Mouse (Mus musculus) spleen, embryonic (tissue): ENCODE results near the gene Bco1.

Source experiments
- CTCF ChIA-PET: fragments of 350-600 bp; sonication (Branson Sonifier 250); formaldehyde crosslinking; loops from one replicate; lab custom pipeline; 2022; lab: Charles Lee

Bco1 gene

GRCm38 (mm10) chr8:117136351-117136750 lies 40.7 kb downstream of the Bco1 start:
- CTCF ChIA-PET = no interaction called here

DNA sequence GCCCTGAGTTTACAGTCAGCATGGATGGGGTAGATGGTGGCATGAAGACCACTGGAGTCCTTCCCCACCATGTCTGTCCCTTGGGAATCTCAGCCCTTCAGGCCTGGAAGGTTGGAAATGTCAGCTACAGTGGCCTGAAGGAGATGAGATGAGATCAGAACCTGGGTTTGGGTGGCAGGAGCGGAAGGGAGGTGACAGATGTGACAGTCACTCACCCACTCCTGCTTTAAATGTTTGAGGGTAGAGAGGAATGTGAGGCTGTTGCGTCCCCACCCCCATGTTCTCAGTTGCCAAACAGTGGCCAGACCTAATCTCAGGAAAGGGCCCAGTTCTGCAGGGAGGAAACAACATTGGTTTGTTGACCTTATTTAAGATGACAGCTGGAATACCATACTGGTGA lies 41.1 kb downstream of the Bco1 start:
- CTCF ChIA-PET = no interaction called here

DNA sequence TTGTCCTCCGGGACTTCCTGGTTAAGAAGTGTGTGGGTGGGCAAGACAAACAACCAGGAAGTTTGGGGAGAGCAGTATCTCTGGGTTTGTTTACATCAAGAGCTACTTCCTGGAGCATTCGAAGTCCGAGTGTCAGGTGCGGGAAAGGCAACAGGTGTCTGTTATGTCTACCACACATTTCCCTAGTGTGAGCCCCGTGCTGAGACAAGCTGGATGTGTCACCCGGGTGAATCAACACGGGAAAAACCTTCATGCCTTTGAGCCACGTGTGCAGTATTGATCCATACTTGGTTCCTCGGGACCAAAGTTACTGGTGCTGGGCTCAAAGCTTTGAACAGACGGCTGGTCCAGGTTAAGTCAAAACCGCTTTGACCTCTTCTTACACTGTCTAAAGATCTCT lies 41.7 kb downstream of the Bco1 start:
- CTCF ChIA-PET = no interaction called here

GRCm38 (mm10) chr8:117148520-117148919 lies 52.9 kb downstream of the Bco1 start:
- CTCF ChIA-PET = no interaction called here

GRCm38 (mm10) chr8:117156149-117156548 lies 60.5 kb downstream of the Bco1 start:
- CTCF ChIA-PET = interaction anchor here (0.6 to 1.5 kb wide), 2 partner anchors 35 to 302 kb away, joined by 3 to 9 read pairs; no protein-coding TSS in a partner anchor

DNA sequence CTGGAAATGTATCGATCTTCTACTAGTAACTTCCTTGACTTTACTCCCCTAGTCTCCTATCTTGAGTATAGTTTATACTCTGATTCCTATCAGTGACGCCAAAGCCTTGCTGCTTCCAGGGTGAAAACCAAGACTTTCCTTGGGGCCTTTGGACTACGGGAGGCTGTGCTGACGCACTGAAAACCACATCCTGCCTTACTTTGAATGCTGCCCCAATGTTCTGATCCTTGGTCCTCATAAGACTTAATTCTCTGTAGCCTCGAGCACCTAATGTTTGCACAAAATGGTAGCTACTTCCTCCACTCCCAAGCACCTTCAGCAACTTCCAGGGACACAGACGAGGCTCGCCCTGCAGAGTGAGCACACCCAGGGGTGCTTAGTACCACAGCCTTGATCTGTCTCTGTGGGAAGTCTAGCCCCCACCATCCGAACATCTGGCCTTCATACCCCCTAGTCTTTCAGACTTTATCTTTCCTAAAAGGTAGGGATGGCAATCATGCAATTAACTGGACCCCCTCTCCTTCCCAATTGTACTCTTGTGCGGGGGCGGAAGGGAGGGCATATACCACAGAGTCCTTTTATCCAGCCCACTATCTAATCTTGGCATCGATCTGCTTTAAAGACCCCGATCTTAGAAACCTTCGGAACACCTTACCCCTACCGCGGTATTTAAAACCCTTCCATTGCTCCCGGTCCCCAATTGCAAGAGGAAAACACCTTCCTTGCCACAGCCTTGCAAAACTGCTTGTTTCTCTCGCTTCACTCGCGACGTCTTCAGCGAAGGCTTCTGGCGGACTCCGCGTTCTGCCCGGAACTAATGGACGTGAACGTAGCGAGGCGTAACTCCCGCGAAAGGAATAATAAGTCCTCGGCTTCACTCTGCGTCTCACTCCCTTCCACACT lies 61.5 kb downstream of the Bco1 start:
- CTCF ChIA-PET = interaction anchor here (1.5 kb wide), 1 partner anchor 36 kb away, joined by 3 read pairs; no protein-coding TSS in a partner anchor

DNA sequence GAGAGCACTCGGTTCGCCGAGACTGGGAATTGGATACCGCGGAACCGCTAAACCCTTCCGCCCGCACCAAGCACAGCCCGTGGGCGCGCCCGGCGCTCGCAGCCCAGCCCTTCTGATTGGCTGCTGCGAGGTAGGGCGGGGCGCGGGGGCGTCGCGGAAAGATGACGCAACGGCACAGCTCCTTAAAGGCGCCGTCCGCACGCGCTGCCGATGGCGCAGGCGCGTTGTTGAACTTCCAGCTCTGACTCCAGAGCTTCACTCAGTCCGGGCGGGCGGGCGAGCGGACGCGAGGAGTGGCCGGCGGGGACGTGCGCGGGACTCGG lies 62.1 kb downstream of the Bco1 start:
- CTCF ChIA-PET = interaction anchor here (0.7 kb wide), 1 partner anchor 43 kb away, joined by 3 read pairs; no protein-coding TSS in a partner anchor

DNA sequence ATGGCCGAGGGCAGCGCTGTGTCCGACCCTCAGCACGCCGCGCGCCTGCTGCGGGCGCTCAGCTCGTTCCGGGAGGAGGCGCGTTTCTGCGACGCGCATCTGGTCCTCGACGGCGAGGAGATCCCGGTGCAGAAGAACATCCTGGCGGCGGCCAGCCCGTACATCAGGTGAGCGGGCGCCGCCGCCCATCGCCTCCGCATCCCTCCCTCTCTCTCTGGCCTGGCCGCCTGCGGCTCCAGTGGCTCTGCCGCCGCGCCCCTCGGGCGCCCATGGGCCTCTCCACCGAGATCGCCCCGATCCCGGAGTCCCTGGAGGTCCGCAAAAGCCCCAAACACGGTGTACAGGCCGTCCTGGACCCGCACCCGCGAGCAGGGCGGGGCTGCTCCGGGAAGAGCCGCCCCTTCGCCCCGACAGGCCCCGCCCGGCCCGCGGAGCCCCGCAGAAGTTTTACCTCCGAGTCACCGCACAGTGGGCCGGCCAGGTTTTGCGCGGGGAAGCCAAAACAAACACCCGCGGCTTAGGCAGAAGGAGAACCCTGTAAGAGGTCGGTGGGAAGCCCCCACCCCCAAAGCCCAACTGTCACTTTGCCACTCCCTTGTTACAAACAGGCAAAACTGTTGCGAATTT lies 62.6 kb downstream of the Bco1 start, which contains the start of gene Gan:
TSS of gene Gan (plus strand) at position 1 of the 627 bp plus-strand sequence.
- CTCF ChIA-PET = interaction anchor here (0.7 kb wide), 1 partner anchor 43 kb away, joined by 3 read pairs; no protein-coding TSS in a partner anchor

GRCm38 (mm10) chr8:117159031-117159430 lies 63.4 kb downstream of the Bco1 start:
- CTCF ChIA-PET = no interaction called here

DNA sequence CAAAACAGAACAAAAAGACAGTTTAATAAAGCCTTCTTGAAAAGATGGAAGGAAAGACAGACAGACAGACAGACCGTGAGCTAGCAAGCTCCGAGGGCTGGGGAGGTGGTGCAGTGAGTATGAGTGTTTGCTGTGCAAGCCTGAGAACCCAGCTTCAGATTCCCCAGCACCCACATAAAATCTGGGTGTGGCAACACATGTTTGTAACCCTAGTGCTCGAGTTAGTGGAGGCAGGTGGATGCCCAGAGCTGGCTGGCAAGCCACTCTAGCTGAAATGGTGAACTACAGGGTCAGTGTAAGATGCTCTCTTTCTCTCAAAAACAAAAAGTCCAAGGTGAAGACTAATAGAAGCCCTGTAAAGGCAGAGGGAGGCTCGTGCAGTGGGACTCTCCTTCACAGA lies 69.3 kb downstream of the Bco1 start:
- CTCF ChIA-PET = no interaction called here

GRCm38 (mm10) chr8:117165542-117165941 lies 69.9 kb downstream of the Bco1 start:
- CTCF ChIA-PET = no interaction called here

DNA sequence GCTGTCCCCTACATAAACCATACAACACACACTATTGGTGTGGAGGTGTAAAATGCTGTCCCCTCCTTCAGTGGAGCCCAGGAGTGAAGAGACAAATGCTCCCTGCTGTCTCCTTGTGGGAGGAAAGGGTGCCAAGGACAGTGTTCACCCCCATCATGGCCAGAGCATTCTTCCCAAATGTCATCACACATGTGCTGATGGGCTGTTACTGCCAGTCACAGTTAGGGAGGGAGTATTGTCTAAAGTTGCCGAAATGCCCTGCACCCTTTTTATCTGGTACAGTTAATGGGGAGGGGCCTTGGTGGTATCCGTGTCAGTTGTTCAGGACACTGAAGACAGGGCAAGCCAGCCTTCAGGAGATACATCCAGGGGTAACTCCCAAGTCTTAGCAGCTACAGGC lies 70.9 kb downstream of the Bco1 start:
- CTCF ChIA-PET = no interaction called here

GRCm38 (mm10) chr8:117167243-117167883 lies 71.7 kb downstream of the Bco1 start:
- CTCF ChIA-PET = no interaction called here

DNA sequence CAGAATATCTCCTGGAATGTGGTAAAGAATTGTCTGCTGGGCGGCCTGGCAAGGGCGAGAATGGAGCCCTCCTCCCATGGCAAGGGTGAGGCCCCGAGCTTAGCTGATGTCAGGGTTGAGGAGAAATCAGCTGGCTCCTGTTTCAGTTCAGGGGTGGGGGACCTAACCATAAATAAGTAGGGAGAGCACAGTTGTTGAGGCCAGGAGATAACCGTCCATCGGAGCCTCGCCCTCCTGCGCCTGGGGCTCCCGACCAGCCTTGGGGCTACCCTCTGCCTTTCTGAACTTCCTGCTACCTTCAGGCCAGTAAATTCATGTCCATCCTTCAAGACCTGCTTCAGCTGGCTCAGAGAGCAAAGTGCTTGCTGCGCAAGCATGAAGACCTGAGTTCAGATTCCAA lies 72.7 kb downstream of the Bco1 start:
- CTCF ChIA-PET = no interaction called here

DNA sequence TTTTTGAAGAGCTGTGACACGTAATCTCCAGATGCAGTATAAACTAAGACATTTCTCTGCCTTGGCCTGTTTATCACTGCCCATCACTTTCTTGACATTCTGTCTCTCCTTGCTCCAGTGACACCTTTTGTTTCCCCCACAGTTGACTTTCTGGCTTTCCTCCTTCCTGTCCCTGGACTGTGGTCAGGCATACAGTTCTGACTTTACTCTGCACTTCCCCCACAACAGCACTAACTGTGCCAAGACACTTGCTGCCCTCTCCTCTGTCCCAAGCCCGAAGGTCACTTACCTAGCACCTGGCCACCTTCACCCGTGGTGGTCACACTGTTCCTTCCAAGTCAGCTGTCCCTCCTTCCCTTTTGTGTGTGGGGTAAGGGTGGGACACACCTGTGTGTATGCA lies 76.2 kb downstream of the Bco1 start:
- CTCF ChIA-PET = no interaction called here

DNA sequence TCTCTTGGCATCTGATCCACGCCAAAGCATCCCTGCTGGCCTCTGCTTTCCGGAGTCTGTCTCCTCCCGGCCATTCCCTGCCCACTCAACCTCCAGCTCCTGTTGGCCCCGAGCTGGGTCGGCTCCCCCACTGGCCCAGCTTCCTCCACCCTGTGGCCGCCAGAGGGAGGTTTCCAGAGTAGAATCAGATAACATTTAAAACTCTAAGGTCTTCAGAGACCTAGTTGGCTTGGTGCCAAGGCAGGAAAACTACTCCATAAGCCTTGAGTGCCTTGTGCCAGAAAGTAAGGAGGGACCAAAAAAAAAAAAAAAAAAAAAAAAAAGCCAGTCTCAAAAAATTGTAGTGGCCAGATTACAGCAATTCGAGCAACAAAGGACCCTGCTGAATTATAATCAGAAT lies 77.2 kb downstream of the Bco1 start:
- CTCF ChIA-PET = no interaction called here

GRCm38 (mm10) chr8:117173690-117174089 lies 78.0 kb downstream of the Bco1 start:
- CTCF ChIA-PET = no interaction called here

DNA sequence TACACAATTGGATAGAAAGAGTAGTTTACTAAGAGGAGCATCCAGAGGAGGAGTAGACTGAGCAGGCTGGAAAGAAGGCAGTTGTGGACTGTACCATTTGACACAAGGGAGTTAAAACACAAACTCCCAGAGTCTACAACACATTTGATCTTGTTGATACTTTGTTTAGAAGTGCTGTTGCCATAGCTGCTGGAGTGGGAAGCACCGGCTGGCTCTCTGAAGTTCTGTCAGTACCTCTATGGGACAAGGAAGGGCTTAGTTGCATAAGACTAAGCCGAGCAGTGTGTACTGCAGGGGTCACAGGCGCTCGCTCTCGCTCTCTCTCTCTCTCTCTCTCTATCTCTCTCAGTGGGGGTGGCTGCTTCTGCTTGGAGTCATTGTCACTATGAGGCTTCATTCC lies 78.9 kb downstream of the Bco1 start:
- CTCF ChIA-PET = no interaction called here

DNA sequence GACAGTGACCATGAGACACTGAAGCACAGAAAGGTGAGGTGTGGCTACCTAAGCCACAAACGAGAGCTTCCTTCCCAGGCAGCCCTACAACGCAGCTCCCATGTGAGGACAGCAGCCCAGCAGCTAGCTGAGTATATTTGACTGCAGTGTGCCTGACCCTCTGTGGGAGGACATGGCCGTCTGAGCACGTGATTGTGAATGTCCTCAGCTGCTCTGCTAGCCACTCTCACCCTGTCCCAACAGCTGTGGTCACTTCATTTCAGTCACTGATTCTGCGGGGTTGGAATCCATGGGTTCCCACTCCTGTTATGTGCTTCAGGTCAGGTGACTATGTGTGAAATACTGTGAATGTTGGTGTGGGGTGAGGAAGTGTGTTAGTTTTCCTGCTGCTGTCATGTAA lies 80.7 kb downstream of the Bco1 start:
- CTCF ChIA-PET = no interaction called here

DNA sequence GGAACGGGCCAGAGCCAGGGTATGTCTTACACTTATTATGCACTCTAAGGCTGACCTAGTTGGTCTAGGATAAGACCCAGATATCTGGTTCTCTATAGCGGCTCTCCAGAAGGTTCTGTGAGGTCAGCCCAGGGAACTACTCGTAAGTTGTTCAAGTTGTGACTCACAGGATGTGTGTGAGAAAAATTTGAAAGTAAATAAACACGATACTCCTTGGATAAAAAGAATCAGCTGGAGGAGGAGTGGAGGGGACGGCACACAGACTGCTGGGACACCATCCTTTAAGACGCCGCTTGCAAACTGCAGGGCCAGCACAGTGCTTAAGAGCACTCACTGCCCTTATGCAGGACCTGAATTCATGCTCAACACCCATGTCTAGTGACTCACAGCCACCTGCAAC lies 81.6 kb downstream of the Bco1 start:
- CTCF ChIA-PET = no interaction called here

GRCm38 (mm10) chr8:117178039-117178438 lies 82.4 kb downstream of the Bco1 start:
- CTCF ChIA-PET = interaction anchor here (0.7 kb wide), 1 partner anchor 24 kb away, joined by 3 read pairs; no protein-coding TSS in a partner anchor

DNA sequence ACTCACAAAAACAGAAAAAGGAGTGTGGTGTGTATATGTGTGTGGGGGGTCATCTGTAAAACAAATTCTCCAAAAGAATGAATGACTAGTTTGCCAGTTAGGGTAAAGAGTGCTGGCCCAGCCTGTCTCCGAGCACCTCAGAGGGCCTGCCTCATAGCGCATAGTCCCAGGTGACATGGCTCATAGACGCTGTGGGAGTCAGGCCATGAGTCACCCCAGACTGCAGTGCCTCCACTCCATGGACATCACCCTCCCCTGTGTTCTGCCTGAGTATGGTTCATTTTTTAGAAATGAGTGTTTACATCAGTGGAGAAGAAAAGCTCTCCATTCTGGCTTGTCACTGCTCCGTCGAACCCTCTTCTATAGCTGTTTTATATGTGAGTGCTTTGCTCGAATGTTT lies 83.0 kb downstream of the Bco1 start:
- CTCF ChIA-PET = no interaction called here
